Mouse (Mus musculus) left cerebral cortex, adult 9 months (tissue): ENCODE measurements around the gene Ubash3b.

ENCODE experiments used
- DNase-seq, 2 experiments: peaks; one replicate each; pipeline ENCODE4 v3.0.0; 2022; ENCODE audit warnings: low spot score in 2 of 2

Ubash3b gene

DNA sequence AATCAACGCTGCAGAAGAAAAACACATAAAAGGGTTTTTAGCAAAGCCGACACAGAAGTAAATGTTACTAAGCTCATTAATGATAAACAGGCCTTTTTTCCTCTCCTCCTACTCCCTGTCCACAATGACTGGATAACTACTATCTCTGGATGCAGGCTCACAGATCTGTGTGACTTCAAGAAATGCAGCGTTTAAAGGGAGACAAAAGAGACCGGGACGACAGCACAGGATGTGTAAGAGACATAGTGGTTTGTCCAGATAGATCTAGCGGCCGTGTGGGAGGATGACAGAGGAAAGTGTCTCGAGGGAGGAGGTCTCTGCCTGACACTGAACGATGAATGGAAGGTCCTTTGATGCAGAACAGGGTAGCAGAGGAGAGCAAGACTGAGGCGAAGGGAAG, 5.4 kb upstream of the Ubash3b start:
- no peak for DNase-seq

DNA sequence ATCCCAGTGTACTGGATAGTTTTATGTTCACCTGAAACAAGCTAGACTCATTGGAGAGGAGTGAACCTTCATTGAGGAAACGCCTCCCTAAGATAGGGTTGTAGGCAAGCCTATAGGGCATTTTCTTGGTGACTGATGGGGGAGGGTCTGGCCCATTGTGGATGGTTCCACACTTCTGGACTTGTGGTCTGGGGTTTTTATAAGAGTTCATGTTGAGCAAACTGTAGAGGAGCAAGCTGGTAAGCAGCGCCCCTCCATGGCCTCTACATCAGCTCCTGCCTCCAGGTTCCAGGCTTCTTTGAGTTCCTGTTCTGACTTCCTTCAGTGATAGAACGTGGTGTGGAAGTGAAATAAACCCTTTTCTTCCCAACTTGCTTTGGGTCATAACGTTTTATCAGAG, 866 bp upstream of the Ubash3b start:
- DNase-seq: no peak

DNA sequence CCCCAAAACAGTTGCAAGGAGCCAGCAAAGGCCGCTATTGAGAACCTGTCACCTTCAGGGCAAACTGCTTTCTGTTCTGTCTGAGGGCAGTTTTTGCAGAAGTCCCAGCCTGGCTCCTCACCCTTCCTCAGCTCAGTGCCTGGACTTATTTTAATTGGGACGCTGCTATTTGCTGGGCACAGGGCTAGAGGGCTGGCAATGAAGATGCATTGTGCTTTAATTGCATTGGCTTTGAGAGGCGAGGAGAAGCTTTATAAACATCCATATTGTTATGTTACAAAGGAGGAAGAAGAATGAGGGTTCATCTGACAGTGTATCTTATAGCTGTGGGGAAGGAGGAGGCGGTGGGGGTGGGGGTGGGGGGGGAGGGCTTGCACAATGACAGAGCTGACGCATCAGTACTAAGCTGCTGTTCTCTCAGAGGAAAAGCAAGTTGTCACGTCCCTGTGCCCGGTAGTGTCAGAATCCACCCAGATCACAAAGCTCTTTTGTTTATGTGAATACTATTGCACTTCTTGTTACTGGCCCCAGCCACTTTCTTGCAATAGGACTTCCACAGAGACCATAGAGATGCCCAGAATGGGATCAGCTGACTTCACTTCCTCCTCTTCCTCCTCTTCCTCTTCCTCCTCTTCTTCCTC, 841 bp downstream of the Ubash3b start:
- DNase-seq: no peak

DNA sequence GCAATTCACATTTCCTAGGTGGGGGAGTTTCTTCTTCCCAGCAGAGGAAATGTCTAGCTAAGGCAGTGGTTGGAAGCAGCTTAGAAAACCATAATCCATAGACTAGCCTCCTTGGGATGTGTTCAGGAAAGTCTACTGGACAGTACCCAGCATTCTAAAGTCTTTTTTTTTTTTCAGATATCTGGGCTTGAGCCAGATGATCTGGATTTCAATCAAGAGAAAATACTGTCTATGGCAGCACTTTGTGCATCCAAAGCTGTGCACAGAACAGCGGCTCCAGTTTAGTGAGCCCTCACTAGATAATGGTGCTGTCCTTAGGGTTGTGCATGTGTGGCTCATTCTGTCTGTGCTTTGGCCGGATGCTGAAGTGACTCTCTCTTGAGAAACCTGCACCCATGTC, 2.3 kb downstream of the Ubash3b start:
- no peak for DNase-seq

DNA sequence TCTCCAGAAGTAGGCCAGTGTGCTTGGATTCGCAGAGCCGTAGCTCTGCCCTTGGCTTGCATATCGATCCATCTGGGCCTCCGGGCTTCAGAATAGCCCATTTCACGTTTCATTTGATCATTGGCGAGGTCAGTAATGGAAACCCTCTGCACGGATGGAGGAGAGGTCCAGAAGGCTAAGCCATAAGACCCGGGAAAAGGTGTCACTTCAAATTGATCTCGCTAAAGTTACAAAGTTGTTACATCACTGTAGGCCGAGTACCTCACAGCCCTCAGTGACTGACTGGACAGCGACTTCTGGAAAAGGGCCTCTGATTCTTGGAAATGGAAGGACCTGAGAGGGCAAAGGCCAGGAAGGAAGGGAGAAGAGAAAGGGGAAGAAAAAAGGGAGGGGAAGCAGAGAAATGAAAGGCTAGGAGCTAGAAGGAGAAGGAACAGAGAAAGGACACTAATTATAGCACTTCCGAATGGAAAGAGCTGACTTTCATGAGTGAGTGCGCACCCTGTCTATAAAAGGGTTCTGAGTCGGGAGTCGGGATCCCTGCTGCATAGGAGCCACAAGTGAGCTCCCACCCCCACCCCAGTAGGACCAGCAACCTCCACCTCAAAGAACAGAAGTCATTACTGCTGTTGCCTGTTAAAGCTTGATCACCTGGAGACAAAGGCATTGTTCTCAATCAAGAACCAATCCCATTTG, 3.5 kb downstream of the Ubash3b start:
- DNase-seq: no peak

DNA sequence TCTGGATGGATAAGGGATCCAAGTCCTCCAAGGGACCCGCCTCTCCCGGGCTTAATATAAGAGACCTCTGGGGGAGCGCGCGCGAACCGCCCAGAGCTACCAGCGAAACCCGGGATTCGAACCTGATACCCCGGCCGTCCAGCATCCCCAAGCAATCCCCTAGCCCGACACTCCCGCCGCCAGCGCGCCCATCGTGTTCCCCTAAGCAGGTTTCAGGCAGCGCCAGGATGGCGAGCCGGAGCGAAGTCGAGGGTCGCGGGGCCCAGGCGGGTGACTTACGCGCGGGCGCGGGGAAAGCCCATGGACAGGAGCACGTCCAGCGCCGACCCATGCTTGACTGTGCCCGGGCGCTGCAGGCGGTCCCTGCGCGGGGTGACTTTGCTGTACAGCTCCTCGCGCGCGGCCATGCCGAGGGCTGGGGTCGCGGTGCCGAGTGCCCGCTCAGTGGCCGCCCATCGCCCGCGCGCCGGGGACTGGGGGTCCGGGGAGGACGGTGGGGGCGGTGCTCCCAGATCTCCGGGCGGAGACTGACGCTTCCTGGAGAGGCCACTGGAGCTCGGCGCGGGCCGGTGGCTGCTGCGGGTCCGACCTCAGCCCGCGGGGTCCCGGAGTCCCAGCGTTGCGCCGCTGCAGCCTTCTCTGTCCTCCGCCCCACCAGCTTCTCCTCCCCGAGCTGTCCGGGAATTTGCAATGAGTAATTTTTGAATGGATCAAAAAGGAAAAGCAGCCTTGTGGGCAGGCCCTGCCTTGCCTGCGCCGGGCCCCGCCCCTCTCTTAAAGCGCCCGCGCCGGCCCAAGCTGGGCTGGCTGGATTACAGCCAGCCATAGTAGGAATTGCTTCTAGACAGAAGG, 4.3 kb downstream of the Ubash3b start:
- peak; percentile 57 to 75 for DNase-seq

DNA sequence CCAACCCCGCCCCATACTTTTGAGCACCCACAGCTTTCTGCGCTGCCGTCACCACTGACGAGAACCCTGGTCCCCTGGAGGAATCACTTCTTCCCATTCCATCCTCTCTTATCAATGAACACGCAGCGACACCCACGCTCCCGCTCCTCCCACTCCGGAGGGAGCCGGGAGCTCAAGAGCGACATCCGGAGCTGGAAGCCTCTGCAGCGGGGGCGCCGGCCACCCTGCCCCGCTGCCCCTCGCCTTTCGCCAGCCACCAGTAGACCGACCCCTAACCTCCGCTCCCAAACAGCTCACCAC, 4.8 kb downstream of the Ubash3b start:
- DNase-seq: no peak

DNA sequence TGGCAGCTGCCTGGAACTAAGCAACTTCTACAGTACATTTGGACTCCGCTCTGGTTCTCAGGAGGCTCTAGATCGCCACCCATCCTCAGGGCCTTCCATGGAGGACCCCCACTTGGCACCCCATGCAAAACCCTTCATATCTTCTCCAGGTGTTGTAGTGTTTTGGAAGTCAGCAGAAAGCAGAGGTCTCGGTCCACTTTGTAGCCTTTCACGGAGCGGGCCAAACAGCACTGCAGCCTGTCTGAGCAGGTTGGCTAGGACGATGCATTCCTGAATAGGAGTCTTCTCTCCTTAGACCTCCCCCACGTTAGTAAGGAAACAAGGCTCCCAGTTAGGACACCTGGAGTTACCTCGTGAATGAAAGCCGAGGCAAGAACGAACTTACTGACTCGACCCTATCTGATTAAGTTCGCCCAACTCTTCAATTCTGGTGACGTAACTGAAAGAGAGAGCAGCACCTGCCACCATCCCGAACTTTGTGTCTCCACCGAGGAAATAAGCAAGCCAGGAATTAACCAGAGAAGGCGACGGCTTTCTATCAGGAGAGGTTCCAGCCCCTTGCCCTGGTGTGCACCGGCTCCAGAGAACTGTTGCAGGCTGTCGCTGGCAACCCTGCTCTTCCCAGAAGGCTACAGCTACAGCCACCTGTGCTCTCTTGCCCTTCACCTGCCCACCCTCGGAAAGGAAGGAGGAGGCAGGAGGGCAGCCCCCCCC, 5.3 kb downstream of the Ubash3b start:
- DNase-seq: no peak

DNA sequence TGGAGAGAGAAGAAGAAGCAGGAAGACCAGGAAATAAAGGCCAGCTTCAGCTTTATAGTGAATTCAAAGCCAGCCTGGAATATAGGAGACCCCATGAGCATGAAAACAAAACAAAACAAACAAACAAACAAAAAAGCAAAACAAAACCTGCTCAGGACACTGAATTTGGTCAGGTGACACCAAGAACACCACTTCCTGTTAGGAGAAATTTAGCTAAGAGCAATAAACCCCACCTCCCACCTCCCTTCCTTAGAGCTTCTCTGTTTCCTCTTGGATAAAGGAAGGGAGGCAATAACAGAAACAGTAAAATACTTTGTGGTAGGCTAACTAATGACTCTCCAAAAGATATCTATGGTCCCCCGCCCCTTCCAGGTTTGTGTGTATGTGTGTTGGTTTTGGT, 7.5 kb downstream of the Ubash3b start:
- DNase-seq: no peak

DNA sequence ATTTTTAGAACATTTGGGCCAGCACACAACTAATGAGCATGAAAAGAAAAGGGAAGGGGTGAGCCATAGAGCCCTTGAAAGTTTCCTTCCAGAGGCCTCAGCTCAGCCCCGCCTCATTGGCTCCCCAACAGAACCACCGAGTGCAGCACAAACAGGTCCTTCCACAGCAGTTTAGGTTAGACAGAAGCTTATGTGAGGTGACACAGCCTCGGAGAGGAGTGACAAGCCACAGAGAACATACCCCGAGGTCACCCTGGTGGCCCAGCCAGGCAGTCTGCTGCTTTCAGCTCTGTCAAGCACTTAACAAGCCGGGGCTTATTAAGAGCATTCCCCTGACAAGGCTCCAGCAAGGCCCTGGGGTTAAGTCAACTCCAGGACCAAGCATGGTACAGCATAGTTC, 8.4 kb downstream of the Ubash3b start:
- no peak for DNase-seq

DNA sequence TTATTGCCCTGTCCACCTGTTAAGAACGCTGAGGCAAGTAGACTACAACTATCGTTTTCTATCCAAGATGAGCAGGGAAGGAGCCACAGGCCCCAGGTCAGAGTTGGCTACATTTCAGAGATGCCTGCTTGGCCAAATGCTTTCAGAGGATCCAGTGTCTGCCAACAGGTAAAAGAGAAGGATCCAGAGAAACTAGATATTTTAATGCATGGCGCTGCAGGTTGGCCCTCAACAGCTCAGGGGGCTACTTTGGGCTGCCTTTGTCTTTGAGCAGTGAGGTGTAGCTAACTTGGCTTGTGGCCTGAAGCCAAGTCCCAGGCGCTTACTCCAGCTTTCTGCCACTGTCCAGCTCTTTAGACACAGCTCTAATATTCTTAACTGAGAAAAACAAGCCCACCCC, 10.0 kb downstream of the Ubash3b start:
- DNase-seq: no peak

DNA sequence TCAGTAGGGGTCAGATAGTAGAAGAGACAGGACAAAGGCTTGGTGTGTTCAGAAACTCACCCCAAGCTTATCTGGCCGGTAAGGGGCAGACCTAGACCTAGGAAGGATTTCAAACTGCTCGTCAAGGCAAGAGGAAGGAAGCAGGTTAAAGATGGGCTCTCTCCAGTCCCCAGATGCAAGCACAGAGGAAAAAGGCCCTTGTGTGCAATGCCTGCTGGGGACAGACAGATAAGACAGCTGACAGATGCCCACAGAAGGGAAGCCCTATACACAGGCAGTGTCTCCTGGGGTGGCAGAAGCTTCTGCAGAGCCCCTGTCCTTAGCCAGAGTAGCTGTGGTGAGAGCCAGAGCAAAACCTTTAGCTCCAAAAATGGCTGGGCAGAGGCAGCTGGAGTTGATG, 11.6 kb downstream of the Ubash3b start:
- no peak for DNase-seq

DNA sequence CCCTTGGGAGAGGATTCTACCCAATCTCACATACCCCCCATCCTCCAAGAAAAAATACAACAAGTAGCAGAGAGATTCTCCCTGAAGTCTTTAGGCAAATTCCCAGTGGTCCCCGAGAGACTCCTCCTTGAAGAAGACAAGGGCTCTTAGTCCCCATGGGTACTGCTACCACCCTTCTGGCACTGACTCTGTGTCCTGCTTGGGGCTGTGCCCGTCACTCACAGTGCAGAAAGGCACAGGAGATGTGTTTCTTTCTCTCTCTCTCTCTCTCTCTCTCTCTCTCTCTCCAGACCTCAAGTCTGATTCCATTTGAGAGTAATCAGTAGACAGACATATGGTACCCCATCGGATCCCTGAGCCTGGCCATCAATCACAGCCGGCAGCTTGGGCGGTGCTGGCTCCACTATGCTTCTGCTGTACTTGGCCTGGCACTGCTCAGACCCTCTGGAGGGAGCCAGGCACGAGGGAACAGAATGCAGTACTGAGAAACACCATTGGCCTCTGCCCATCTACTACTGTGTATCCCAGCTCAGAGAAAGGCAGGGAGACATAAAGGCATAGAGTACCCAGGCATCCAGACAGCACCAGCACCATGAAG, 12.3 kb downstream of the Ubash3b start:
- no peak for DNase-seq

DNA sequence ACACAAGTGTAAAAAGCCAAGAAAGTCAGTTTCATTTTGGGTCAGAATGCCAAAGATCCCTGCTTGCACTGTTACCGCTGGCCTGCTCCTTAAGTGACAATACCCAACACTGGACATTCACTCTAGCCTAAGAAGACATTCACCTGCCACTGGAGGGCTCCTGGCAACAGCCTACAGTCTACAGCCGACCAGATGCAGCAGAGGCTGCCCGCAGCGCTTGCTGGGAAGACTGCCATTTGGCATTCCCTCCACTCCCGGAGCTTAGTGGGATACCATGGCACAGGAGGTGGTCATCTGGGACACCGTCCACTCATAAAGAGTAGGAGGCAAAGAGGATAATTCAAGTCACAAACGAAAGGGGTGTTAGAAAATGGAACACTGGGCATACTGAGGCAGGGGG, 12.9 kb downstream of the Ubash3b start:
- no peak for DNase-seq

DNA sequence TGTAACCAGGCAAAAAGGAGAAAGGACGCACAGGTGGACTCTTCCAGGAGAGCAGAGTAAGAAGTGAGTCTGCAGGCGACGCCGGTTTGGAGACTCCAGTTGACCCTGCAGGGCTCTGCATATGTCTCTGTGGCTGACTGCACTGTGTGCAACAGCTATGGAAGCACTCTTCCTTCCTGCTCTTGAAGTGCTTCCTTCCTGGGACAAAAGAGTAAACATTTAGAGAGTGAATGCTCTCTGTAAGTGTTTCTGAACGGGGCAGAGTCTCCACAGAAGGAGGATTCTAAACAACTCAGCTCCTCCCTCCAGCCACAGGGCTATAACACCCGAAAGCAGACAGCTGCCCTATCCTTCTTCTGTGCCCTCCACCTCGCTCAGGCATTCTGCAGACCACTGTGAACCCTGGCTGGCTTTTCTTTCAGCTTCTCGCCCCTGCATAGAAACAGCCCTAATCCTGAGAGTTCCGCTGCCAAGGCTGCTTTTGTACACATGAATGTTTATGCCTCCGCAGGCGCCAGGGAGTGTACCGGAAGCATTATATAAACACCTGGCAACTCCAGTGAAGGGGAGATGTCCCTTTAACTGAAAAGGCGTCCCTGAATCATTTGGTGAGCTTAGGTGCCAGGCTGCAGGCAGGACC, 14.2 kb downstream of the Ubash3b start:
- no peak for DNase-seq

DNA sequence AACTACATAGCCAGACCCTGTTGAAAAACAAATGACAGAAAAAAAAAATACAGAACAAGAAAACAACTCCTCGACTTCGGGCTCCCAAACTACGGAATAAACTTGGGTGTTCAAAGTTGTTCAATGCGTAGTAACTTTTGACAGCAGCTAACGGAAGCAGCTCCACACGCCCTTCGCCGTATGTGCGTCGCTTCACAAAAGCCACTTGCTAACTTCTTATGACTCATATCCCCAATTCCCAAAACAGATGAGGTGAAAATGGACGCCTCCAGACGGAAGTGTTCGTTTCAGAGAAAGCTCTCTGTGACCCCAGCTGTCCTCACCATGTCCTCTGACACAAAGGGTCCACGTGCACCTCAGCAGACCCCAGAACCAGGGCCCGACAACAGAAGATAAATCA, 17.7 kb downstream of the Ubash3b start:
- DNase-seq: no peak

DNA sequence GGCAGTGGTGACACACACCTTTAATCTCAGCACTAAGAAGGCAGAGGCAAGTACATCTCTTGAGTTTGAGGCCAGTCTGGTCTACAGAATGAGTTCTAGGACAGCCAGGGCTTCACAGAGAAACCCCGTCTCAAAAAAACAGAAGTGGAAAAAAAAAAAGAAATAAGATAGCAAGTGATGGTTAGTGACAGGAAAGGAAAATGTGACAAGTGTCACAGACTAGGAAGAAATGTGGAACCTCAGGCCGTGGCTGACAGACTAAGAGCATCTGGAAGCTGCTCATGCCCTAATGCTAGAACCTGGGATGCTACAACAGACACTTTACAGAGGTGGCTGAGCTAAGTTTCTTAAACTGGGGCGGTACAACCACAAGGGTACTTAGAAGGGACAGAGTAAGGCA, 18.4 kb downstream of the Ubash3b start:
- DNase-seq: no peak

DNA sequence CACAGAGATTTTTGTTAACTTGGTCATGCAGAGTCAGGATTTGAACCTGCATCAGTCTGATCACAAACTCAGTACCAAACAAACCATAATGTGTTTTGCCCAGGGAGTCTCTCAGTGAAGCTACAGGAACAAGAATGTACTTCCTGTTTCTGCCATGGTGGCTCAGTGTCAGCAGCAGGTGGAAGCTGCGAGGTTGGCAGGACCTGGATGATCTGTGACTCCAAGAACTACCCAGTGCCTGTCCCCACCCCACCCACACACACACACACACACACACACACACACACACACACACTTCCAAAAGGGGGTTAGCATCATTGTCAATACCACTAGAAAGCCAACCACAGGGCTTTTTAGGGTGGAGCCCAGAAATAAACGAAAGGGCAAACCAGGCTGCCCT, 20.5 kb downstream of the Ubash3b start:
- no peak for DNase-seq

DNA sequence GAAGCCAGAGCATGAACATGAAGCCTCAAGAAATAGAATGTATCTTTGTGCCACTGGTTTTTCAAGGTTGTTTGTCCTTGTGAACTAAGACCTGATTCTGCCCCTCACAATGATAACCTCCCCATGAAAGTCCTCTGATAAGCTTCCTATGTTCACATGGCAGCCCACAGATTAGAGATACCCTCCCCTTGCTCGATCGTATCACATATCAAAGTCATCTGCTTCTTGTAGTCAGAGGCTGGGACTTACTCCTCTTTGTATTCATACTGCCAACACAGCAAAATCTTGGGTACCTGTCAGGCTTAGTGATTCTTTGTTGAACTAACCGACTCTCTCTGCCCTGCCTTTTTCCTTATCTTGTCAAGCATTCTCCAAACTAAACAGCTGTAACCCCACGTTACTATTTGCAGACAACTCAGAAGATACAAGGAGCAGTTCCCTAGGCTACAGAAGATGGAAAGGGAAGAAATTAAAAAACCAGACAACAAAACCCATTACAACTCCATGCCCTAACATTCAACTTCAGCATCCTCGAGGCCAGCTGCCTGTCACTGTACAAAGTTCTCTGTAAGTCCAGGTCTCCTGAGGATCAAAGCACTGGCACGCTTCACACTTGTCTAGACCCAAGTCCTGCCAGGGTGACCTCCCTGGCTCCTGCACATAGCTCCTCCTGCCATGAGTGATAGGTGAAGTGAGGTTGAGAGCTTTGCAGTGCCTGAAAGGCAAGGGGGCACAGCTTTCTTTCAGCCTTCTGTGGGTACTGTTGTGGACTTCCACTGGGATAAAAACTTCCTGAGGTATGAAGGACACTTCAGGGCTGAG, 22.3 kb downstream of the Ubash3b start:
- DNase-seq: no peak

DNA sequence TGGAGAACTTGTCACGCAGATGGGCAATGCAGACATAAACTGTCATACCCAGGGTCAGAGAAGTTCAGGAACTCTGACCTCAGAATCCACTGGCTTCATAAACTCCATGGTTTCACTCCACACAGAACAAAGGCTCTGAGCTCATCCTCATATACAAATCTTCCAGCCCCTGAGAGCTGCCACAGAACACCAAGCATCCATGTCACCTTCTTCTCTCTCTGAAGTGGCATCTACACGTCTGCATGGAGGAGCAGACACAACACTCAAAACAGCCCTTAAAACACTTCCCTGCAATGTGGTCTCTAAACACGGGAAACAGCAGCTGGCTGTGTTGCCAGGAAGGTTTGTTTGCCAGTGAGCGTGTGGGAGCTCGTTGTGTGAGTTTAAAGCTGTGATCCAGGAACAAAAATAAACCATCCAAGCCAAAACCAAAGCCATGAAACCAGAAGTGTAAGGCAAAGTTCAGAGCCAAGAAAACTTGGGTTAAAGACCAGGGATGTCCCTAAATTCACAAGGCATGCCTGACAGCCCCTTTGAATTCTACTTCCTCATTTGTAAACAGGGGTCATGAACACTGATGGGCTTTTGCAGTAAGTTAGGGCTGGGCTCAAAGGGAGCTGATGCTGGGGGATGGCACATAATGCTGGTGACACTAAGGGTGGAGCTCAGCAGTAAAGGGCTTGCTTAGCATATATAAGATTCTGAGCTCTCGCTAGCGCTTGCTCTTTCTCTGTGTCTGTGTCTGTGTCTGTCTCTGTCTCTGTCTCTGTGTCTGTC, 24.6 kb downstream of the Ubash3b start:
- DNase-seq: peak in 1 of 2 experiments; percentile 64
